Mouse (Mus musculus) embryonic fibroblast, embryonic 13.5 days (primary cell): Measurements from ENCODE around the gene Hoxb3. TPM values are rescaled to one million over a fixed set of nuclear protein-coding genes. Genes with fewer than 3 reads are reported as not detected.
A peak's percentile ranks its signal among the peaks of the same experiment; 100 is the strongest.

Source experiments
- H3K27ac ChIP-seq: 2 replicates; pipeline ENCODE4 v1.5.1; 2012; ENCODE audit warnings: low read length, control low read depth, inconsistent platforms; ENCODE audit not compliant: insufficient read depth
- H3K4me1 ChIP-seq: 2 replicates; pipeline ENCODE4 v1.6.1; 2011; ENCODE audit warnings: low read length; ENCODE audit not compliant: control insufficient read depth, insufficient read depth
- H3K4me3 ChIP-seq: 2 replicates; pipeline ENCODE4 v1.5.1; 2011; ENCODE audit warnings: mild to moderate bottlenecking, control low read depth, low read length; ENCODE audit not compliant: insufficient read depth
- CTCF ChIP-seq: IDR thresholded peaks from 2 replicates; pipeline ENCODE4 v1.5.1; 2011; ENCODE audit warnings: mild to moderate bottlenecking, control low read depth, low read length, moderate library complexity, borderline replicate concordance; ENCODE audit not compliant: insufficient read depth
- POLR2A ChIP-seq: IDR thresholded peaks from 2 replicates; pipeline ENCODE4 v1.6.1; 2011; ENCODE audit warnings: low read depth, mild to moderate bottlenecking, control low read depth, low read length, moderate library complexity
- polyA plus RNA-seq: library from polyadenylated mRNA; stranded (reverse); fragments of >200 nt; gene quantifications from 2 replicates; pipeline ENCODE4 v1.2.4, GENCODE M21; 2011; ENCODE audit warnings: low read depth; ENCODE audit not compliant: missing spikeins, insufficient read length

Gene Hoxb3
- polyA plus RNA-seq, 1 experiment: 19.1 TPM

DNA sequence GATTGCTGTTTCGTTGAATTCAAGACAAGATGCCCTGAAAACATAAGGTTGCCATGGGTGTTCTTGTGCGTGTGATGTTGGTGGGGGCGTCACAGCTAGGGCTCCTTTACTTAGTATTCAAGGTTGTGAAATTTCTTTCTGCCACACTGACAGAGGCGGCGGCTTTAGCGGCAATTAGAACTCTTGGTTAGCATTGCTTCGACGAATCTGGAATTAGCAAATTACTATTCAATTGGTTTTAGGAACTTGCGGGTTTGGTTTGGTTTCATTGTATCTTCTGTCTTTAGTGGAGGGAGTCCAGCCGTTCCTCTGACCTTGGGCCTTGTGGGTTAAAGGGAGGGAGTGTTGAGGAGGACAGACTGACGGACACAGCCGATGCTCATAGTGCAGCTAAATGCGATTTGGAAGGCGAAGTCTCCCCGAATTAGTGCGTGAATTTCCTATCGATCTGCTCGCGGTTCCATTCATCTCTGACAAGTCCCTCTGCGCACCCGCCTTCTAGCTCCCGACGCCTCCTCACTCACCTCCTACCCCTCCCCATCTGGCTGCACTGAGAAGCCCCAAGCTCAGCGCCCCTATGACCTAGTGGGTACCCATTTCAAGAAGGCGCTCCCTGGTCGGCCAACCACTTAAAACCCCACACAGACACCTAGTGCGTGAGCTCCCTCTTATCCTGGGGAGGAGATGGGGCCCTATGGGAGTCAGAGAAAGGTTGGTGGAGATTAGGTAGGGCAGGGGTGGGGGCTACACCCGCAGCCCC lies 5.3 kb upstream of the Hoxb3 start, which contains the start of gene Hoxb4:
Gene Hoxb4 (plus strand): TSS at position 660 of the 760 bp plus-strand sequence.
- TF ChIP-seq POLR2A (no peak), CTCF (no peak)
- Histone ChIP-seq H3K4me1 (no peaks in the 10 kb centered on the region), H3K4me3 (peak within 1 kb of the TSS; percentile 52), H3K27ac (peak within 1 kb of the TSS; percentile 93)

GRCm38 (mm10) chr11:96318368-96319070 lies 4.6 kb upstream of the Hoxb3 start:
- Histone ChIP-seq H3K27ac (peak overlapping the region; percentile 93), H3K4me3 (peak overlapping the region; percentile 52), H3K4me1 (no peaks in the 10 kb centered on the region)
- TF ChIP-seq POLR2A: peak; percentile 33; the same call in 1 of the 2 replicates
- no peak for TF ChIP-seq CTCF

DNA sequence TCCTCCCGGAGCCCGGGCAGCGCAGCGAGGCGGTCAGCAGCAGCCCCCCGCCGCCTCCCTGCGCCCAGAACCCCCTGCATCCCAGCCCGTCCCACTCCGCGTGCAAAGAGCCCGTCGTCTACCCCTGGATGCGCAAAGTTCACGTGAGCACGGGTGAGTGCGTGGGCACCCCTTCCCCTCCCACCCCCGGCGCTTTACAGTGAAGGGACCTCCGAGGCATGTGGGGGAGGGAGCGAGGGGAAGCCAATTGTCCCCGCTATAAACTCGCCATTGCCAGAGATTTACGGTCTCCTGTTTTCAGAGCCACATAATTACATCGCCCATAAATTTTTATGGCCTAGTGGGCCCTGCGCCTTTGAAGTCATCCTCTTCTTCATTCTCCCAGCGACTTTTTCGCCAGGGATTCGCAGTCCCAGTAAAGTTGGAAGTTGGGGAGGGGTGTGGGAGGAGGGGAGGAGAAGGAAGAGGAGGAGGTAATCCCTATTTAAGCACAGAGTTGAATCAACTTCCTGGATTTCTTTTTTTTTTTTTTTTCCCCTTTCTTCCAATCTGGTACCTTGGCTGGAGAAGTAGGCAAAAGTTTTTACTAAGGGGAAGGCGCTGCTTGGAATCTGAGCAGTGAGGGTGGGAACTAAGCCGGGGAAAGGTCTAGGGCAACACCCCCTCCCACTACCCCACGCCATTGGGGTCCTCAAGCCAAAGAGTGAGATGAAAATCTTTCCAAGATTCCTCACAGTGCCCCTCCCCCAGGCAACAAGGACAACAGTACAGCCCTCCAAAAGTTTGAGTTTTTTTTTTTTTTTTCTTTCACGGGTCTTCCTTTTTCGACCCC lies 3.8 kb upstream of the Hoxb3 start:
- no peaks in the 10 kb centered on the region for H3K4me1 ChIP-seq
- peak overlapping the region; percentile 46 for H3K4me3 ChIP-seq
- H3K27ac ChIP-seq: peak overlapping the region; percentile 93
- TF ChIP-seq CTCF (no peak), POLR2A (peak; percentile 46)

DNA sequence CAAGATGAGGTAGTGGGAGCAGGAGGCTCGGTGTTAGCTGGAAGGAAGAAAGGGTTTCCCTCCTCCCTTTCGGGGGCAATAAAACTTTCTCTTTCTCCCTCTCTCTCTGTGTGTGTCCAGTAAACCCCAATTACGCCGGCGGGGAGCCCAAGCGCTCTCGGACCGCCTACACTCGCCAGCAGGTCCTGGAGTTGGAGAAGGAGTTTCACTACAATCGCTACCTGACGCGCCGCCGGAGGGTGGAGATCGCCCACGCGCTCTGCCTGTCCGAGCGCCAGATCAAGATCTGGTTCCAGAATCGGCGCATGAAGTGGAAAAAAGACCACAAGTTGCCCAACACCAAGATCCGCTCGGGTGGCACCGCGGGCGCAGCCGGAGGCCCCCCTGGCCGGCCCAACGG lies 3.2 kb upstream of the Hoxb3 start:
- TF ChIP-seq POLR2A (no peak), CTCF (no peak)
- Histone ChIP-seq H3K4me3 (peak overlapping the region; percentile 46), H3K4me1 (no peaks in the 10 kb centered on the region), H3K27ac (peak overlapping the region; percentile 93)

- Histone ChIP-seq H3K4me1 (no peaks in the 10 kb centered on the region), H3K27ac (peak overlapping the region; percentile 93; the same call in 1 of the 2 replicates), H3K4me3 (peak overlapping the region; percentile 46; the same call in 1 of the 2 replicates)
- no peak for TF ChIP-seq CTCF
- no peak for TF ChIP-seq POLR2A
These were observed 2.4 kb upstream of the Hoxb3 start for GRCm38 (mm10) chr11:96320688-96321087.

DNA sequence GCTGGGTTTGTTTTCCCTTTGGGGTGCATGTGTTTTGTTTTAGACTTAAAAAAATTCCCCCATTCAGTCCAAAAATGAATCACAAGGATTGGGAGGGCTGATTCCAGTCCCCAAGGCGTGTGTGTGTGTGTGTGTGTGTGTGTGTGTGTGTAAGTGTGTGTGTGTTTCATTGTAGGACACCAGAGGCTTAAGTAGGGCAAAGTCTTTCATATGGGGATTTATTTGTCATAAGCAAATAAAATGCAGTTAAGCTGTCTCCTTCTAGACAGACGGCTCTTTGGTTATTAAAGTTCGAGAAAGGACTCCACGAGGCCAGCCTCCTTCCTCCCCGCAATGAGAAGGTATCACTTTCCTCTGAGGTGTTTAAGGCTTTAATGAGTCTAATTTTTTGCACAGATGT lies 1.3 kb upstream of the Hoxb3 start:
- TF ChIP-seq CTCF: no peak
- no peak for TF ChIP-seq POLR2A
- Histone ChIP-seq H3K27ac (peak overlapping the region; percentile 70), H3K4me1 (no peaks in the 10 kb centered on the region), H3K4me3 (no peak overlapping the region)

GRCm38 (mm10) chr11:96322738-96323137 lies 388 bp upstream of the Hoxb3 start:
- H3K4me1 ChIP-seq: no peaks in the 10 kb centered on the region
- peak overlapping the region; percentile 70; the same call in 1 of the 2 replicates for H3K27ac ChIP-seq
- no peak for TF ChIP-seq CTCF
- no peak for TF ChIP-seq POLR2A
- no peak overlapping the region for H3K4me3 ChIP-seq

DNA sequence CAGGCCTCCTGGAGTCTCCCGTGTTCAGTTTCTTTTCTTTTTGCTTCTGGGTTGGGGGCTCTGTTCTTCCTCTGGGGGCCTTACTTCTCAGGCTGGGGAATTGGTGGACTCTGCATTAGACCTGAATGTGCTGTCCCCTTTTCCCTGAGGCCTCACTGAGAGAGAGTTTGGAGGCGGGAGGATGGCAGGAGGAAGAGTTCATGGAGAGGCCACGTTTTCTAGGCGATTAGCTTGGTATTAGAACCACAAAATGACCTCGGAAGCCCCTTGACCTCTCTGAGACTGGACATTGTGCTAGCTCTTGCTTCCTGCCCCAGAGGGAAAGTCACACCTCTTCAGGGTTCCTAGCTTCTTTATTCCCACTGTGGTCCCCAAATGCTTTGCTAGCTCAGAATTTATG lies 999 bp downstream of the Hoxb3 start:
- no peak overlapping the region for H3K4me3 ChIP-seq
- no peaks in the 10 kb centered on the region for H3K4me1 ChIP-seq

GRCm38 (mm10) chr11:96324965-96325364 lies 1.8 kb downstream of the Hoxb3 start:
- TF ChIP-seq POLR2A (no peak), CTCF (no peak)
- Histone ChIP-seq H3K4me3 (no peak overlapping the region; the same call in 1 of the 2 replicates), H3K27ac (peak overlapping the region; percentile 51), H3K4me1 (no peaks in the 10 kb centered on the region)

More for the DNA sequence above, 999 bp downstream of the Hoxb3 start:
- TF ChIP-seq CTCF: no peak
- no peak for TF ChIP-seq POLR2A
- H3K27ac ChIP-seq: peak overlapping the region; percentile 51
